Mouse (Mus musculus): ENCODE results near the gene Atp2b1. TPM values are rescaled to one million over a fixed set of nuclear protein-coding genes. Genes with fewer than 3 reads are reported as not detected.
"Not testable (repeated sequence)": the region's sequence is repeated elsewhere in the genome, so short reads cannot be mapped to it uniquely, and the experiment has no call there.

Gene Atp2b1
- total and polyA plus RNA-seq, 3 experiments = 3.1 to 49.3 (median 41.6) TPM

- no peak for DNase-seq
Measured at GRCm38 (mm10) chr10:98962092-98962491, 47.9 kb downstream of the Atp2b1 start.

- DNase-seq = no peak
Measured at GRCm38 (mm10) chr10:98966407-98967215, 52.4 kb downstream of the Atp2b1 start.

- DNase-seq = no peak
Measured at GRCm38 (mm10) chr10:98967240-98967891, 53.2 kb downstream of the Atp2b1 start.

- no peak for DNase-seq
Measured at GRCm38 (mm10) chr10:98970917-98971316, 56.7 kb downstream of the Atp2b1 start.

- DNase-seq = no peak
Measured at GRCm38 (mm10) chr10:98972359-98972758, 58.2 kb downstream of the Atp2b1 start.

- DNase-seq = no peak
Measured at GRCm38 (mm10) chr10:98972912-98973605, 58.9 kb downstream of the Atp2b1 start.

GRCm38 (mm10) chr10:98974645-98975044 is 60.4 kb downstream of the Atp2b1 start:
- no peak for DNase-seq

GRCm38 (mm10) chr10:98975611-98976010 is 61.4 kb downstream of the Atp2b1 start:
- no peak for DNase-seq

- DNase-seq = no peak
Measured at GRCm38 (mm10) chr10:98976877-98977494, 62.8 kb downstream of the Atp2b1 start.

- no peak for DNase-seq
Measured at GRCm38 (mm10) chr10:98978766-98979165, 64.6 kb downstream of the Atp2b1 start.

GRCm38 (mm10) chr10:98979296-98979695 is 65.1 kb downstream of the Atp2b1 start:
- no peak for DNase-seq

GRCm38 (mm10) chr10:98979951-98980350 is 65.7 kb downstream of the Atp2b1 start:
- DNase-seq = no peak

GRCm38 (mm10) chr10:98991964-98992363 is 77.8 kb downstream of the Atp2b1 start:
- no peak for DNase-seq

GRCm38 (mm10) chr10:98993186-98993585 is 79.0 kb downstream of the Atp2b1 start:
- DNase-seq = no peak

- not testable (repeated sequence) for DNase-seq
Measured at GRCm38 (mm10) chr10:98995016-98995747, 81.0 kb downstream of the Atp2b1 start.

GRCm38 (mm10) chr10:99004866-99005265 is 90.7 kb downstream of the Atp2b1 start:
- no peak for DNase-seq

GRCm38 (mm10) chr10:99011084-99011483 is 96.9 kb downstream of the Atp2b1 start:
- no peak for DNase-seq

- no peak for DNase-seq
Measured at GRCm38 (mm10) chr10:99012086-99012485, 97.9 kb downstream of the Atp2b1 start.

- DNase-seq = no peak
Measured at GRCm38 (mm10) chr10:99014737-99015136, 100.5 kb downstream of the Atp2b1 start.

- no peak for DNase-seq
Measured at GRCm38 (mm10) chr10:99016996-99017395, 102.8 kb downstream of the Atp2b1 start.

- DNase-seq = no peak
Measured at GRCm38 (mm10) chr10:99027462-99027861, 113.3 kb downstream of the Atp2b1 start.

- DNase-seq = no peak
Measured at GRCm38 (mm10) chr10:99029844-99030243, 115.6 kb downstream of the Atp2b1 start.

Measured in adrenal gland, adult 2 months (tissue).